Mouse (Mus musculus): ENCODE measurements at regions not wholly inside any gene's neighbourhood (a gene's known extent, or its start where the extent isn't known, plus 50 kb on each side); places are given as distances from the start of the nearest gene placed in this dataset.

DNA sequence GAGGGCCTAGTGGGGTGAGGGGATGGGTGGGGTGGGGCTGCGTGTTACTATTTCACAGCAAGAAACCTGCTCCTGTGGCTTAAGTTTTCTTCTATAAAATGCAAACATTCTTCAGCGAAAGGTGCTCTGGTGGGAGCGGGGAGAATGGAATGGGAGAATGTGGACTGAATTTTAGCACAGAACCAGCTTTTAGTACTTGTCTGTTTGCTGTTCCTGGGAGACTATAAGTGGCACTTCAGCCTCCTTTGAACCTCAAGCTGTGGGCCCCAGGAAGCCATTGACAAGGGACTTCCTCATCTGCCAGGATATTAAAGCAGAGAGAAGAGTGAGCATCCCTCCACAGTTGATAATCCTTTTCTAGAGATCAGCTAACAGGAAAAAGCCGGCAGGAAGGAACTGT is 580.2 kb downstream of the Zfp706 start:
- Histone ChIP-seq H3K36me3 (ENCODE audit: insufficient read depth, low read length) (no peaks in the 10 kb centered on the region), H3K4me1 (ENCODE audit: insufficient read depth, low read length) (no peaks in the 10 kb centered on the region), H3K4me3 (ENCODE audit: low read length) (no peak overlapping the region), H3K27ac (no peak overlapping the region), H3K4me2 (ENCODE audit: low read depth, low read length) (no peak overlapping the region), H3K9ac (replicated peaks; ENCODE audit: low read length) (no peak overlapping the region), H3K9me3 (ENCODE audit: low read length) (no peaks in the 10 kb centered on the region), H3K27me3 (ENCODE audit: insufficient read depth, low read length) (no peaks in the 10 kb centered on the region)
- 67% methylated on average over 4 of the region's 4 CpGs for WGBS
- ATAC-seq (no peak), DNase-seq (ENCODE audit: low spot score) (no peak)
- TF ChIP-seq CTCF (IDR thresholded peaks at IDR 0.05; ENCODE audit: low read depth): no peak

DNA sequence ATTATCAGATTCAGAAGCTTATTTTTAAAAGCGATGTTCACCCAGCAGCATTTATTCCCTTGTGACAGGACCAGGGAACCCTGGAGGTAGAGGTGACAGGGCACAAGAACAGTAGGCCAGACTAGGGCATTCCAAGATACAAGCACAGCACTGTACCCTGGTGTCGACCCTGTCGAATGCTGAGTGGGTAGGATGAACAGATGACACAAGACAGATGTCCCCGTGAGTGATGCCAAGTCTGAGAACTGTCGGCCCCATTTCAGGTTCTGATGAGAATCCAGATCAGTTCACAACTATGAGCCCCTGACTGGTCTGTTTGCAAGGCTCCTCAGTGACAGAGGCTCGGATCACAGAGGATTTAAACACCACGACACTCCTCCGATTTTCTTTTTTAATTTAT is 581.7 kb downstream of the Zfp706 start:
- Histone ChIP-seq H3K4me2 (ENCODE audit: low read depth, low read length) (no peak overlapping the region), H3K9ac (replicated peaks; ENCODE audit: low read length) (no peak overlapping the region), H3K4me1 (ENCODE audit: insufficient read depth, low read length) (no peaks in the 10 kb centered on the region), H3K4me3 (ENCODE audit: low read length) (no peak overlapping the region), H3K27ac (no peak overlapping the region), H3K9me3 (ENCODE audit: low read length) (no peaks in the 10 kb centered on the region), H3K27me3 (ENCODE audit: insufficient read depth, low read length) (no peaks in the 10 kb centered on the region), H3K36me3 (ENCODE audit: insufficient read depth, low read length) (no peaks in the 10 kb centered on the region)
- no peak for ATAC-seq
- 67% methylated on average over 8 of the region's 8 CpGs for WGBS
- DNase-seq (ENCODE audit: low spot score): peak; percentile 25
- TF ChIP-seq CTCF (IDR thresholded peaks at IDR 0.05; ENCODE audit: low read depth): no peak

DNA sequence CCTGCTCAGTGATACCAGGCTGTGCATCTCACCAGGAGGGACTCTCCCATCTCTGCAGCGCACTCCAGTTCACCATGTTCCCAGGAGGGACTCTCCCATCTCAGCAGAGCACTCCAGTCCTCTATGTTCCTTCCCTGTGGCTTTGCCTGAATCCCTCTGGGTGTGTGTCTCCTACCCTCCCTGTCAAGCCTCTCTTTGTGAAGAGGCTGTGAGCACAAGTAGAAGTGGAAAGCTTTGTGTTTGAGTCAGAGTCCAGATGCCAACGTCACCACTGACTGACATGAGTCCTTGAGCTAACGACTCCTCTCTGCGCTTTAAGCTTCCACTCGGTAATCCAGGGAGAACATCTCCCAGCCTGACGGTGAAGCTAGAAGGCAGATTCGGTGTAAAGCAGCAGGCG is 583.5 kb downstream of the Zfp706 start:
- no peak for ATAC-seq
- Histone ChIP-seq H3K9ac (replicated peaks; ENCODE audit: low read length) (no peak overlapping the region), H3K4me3 (ENCODE audit: low read length) (no peak overlapping the region), H3K4me2 (ENCODE audit: low read depth, low read length) (no peak overlapping the region), H3K4me1 (ENCODE audit: insufficient read depth, low read length) (no peaks in the 10 kb centered on the region), H3K36me3 (ENCODE audit: insufficient read depth, low read length) (no peaks in the 10 kb centered on the region), H3K9me3 (ENCODE audit: low read length) (no peaks in the 10 kb centered on the region), H3K27ac (no peak overlapping the region), H3K27me3 (ENCODE audit: insufficient read depth, low read length) (no peaks in the 10 kb centered on the region)
- DNase-seq (ENCODE audit: low spot score): no peak
- WGBS: 88% methylated on average over 8 of the region's 8 CpGs
- TF ChIP-seq CTCF (IDR thresholded peaks at IDR 0.05; ENCODE audit: low read depth): no peak

DNA sequence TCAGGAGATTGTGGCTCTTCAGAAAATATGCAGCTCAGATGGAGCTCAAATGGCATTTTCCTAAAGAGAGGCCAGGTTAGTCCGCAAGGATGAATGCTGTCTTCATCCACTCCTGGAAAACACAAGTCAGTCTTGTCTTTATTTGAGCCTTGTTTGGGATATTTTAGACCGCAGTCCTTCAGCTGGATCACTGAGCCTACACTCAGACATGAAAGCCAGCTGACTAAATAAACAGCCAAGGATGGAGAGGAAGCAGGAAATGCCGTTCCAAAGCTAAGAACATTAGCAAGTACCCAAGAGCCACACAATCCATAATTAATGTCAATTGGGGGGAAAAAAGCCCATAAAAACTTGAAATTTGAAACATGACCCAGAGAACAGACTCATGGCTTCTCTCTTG is 584.8 kb downstream of the Zfp706 start:
- Histone ChIP-seq H3K27ac (no peak overlapping the region), H3K27me3 (ENCODE audit: insufficient read depth, low read length) (no peaks in the 10 kb centered on the region), H3K36me3 (ENCODE audit: insufficient read depth, low read length) (no peaks in the 10 kb centered on the region), H3K9me3 (ENCODE audit: low read length) (no peaks in the 10 kb centered on the region), H3K4me3 (ENCODE audit: low read length) (no peak overlapping the region), H3K9ac (replicated peaks; ENCODE audit: low read length) (no peak overlapping the region), H3K4me1 (ENCODE audit: insufficient read depth, low read length) (no peaks in the 10 kb centered on the region), H3K4me2 (ENCODE audit: low read depth, low read length) (no peak overlapping the region)
- ATAC-seq: no peak
- 90% methylated on average over 3 of the region's 3 CpGs for WGBS
- DNase-seq (ENCODE audit: low spot score): no peak
- TF ChIP-seq CTCF (IDR thresholded peaks at IDR 0.05; ENCODE audit: low read depth): no peak

GRCm38 (mm10) chr15:36419943-36420480 is 587.6 kb downstream of the Zfp706 start:
- WGBS: 79% methylated on average over 7 of the region's 7 CpGs
- Histone ChIP-seq H3K27me3 (ENCODE audit: insufficient read depth, low read length) (no peaks in the 10 kb centered on the region), H3K27ac (no peak overlapping the region), H3K9ac (replicated peaks; ENCODE audit: low read length) (no peak overlapping the region), H3K4me3 (ENCODE audit: low read length) (no peak overlapping the region), H3K4me2 (ENCODE audit: low read depth, low read length) (no peak overlapping the region), H3K9me3 (ENCODE audit: low read length) (no peaks in the 10 kb centered on the region), H3K36me3 (ENCODE audit: insufficient read depth, low read length) (no peaks in the 10 kb centered on the region), H3K4me1 (ENCODE audit: insufficient read depth, low read length) (no peaks in the 10 kb centered on the region)
- TF ChIP-seq CTCF (IDR thresholded peaks at IDR 0.05; ENCODE audit: low read depth): no peak
- DNase-seq (ENCODE audit: low spot score) (no peak), ATAC-seq (no peak)

GRCm38 (mm10) chr15:36417426-36417825 is 590.1 kb downstream of the Zfp706 start:
- no peak for TF ChIP-seq CTCF (IDR thresholded peaks at IDR 0.05; ENCODE audit: low read depth)
- DNase-seq (ENCODE audit: low spot score): no peak
- no peak overlapping the region for H3K27ac ChIP-seq
- WGBS: 65% methylated on average over 3 of the region's 3 CpGs
- no peak overlapping the region for H3K9ac ChIP-seq (replicated peaks; ENCODE audit: low read length)
- H3K27me3 ChIP-seq (ENCODE audit: insufficient read depth, low read length): no peaks in the 10 kb centered on the region
- no peak overlapping the region for H3K4me2 ChIP-seq (ENCODE audit: low read depth, low read length)
- no peaks in the 10 kb centered on the region for H3K36me3 ChIP-seq (ENCODE audit: insufficient read depth, low read length)
- ATAC-seq: no peak
- H3K4me1 ChIP-seq (ENCODE audit: insufficient read depth, low read length): no peaks in the 10 kb centered on the region
- H3K9me3 ChIP-seq (ENCODE audit: low read length): no peaks in the 10 kb centered on the region
- no peak overlapping the region for H3K4me3 ChIP-seq (ENCODE audit: low read length)

GRCm38 (mm10) chr15:36415552-36416249 is 591.9 kb downstream of the Zfp706 start:
- 77% methylated on average over 5 of the region's 5 CpGs for WGBS
- no peak for TF ChIP-seq CTCF (IDR thresholded peaks at IDR 0.05; ENCODE audit: low read depth)
- Histone ChIP-seq H3K9me3 (ENCODE audit: low read length) (no peaks in the 10 kb centered on the region), H3K9ac (replicated peaks; ENCODE audit: low read length) (no peak overlapping the region), H3K4me1 (ENCODE audit: insufficient read depth, low read length) (no peaks in the 10 kb centered on the region), H3K36me3 (ENCODE audit: insufficient read depth, low read length) (no peaks in the 10 kb centered on the region), H3K27me3 (ENCODE audit: insufficient read depth, low read length) (no peaks in the 10 kb centered on the region), H3K4me2 (ENCODE audit: low read depth, low read length) (no peak overlapping the region), H3K4me3 (ENCODE audit: low read length) (no peak overlapping the region), H3K27ac (no peak overlapping the region)
- no peak for DNase-seq (ENCODE audit: low spot score)
- ATAC-seq: no peak
